Mouse (Mus musculus): ENCODE data around the gene Zfp36. TPM values are rescaled to one million over a fixed set of nuclear protein-coding genes. Genes with fewer than 3 reads are reported as not detected.

Gene Zfp36
- 10 to 100 TPM; 10.0 to 36.7 TPM for total RNA-seq (2021)
- long read RNA-seq, experiment 1, transcript Zfp36-202 (1 exons, 2,465 nt): major isoform, 5 of 9 reads
- long read RNA-seq, experiment 1, partial matches to known transcripts: 0 of 9 reads
- long read RNA-seq, experiment 1, other reads (novel, unspliced or antisense): 0 of 9 reads
- long read RNA-seq, experiment 2, partial matches to known transcripts: 0 of 7 reads
- long read RNA-seq, experiment 2, other reads (novel, unspliced or antisense): 0 of 7 reads

DNA sequence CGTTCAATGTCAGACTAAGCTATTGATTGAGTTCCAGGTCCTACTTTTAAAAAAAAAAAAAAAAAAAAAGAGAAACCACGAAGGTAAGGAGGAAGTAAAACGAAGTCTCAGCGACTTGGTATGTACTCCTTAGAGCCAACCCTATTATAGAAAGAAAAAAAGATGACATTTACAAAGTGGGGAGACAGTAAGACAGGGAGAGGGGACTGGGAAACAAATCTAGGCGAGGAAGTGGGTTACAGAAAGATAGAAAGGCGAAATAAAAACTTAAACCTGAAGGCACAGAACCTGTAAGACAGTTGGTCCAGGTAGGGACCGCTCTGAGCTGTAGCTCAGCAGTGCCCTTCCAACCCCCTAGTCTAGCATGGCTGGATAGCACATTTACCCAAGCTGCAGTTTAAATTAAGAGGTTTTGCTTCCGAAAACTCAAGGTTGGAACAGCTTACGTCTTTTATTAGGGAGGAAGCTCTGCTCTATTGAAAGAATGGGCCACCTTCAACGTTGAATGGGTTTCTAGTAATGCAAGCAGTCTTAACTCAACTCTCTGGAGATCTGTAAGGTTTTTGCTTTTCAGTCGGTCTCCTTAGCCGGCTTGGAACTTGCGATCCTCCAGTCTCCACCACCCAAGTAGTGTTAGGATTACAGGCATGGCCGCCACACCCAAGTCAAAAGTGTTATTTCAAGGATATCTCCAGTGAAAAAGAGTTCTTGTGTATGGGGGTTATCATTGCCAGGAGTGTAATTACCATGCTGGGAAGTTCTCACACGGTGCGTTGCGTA is at the start of gene Zfp36:
Zfp36 (minus strand) TSS at position 17 of the 780 bp plus-strand sequence.
- intact Hi-C loops (cut with DNase I): no loop called here
- no peak for TF ChIP-seq CTCF (IDR thresholded peaks at IDR 0.05)
- Histone ChIP-seq H3K27ac (peak within 1 kb of the TSS; percentile 94), H3K4me3 (peak within 1 kb of the TSS; percentile 91)
- no peak for DNase-seq

DNA sequence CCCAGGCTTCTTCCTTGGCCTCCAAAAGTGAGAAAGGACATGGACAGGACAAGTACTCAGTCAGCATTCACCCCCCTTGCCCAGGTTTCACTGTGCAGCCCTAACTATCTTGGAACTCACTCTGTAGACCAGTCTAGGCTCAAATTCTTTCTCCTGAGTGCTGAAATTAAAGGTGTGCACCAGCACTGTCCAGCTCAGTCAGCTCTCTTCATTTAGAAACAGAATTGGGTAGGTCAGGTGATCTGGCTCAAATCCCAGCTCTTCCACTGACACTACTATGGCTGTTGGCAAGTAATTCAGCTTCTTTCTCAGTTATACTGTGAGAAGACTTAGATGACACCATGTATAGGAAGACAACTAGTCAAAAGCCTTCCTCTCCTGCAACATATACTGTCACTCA is 47.7 kb upstream of the Zfp36 start:
- H3K27ac ChIP-seq: peak overlapping the region; percentile 43; the same call in 1 of the 2 replicates
- intact Hi-C loops (cut with DNase I): no loop called here

DNA sequence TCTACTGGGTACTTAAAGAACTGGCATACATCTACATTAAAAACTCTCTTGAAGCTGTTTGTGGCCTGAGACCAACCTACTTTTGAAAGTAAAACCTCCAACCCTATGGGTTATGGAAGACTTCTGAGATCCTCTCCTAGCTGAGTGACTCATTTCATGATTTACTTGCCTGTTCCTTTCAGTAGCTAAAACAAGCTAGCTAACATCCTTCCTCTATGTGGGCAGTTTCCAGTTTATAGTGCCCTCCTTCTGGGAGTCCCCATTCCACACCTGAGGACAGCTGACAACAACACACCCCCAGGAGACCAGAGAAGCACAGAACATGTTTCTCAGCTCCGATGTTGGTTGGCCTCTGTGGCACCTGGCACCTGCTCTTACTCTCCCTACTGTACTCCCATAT is 43.0 kb upstream of the Zfp36 start:
- intact Hi-C loops (cut with DNase I): no loop called here
- TF ChIP-seq CTCF (IDR thresholded peaks at IDR 0.05): no peak
- Histone ChIP-seq H3K27ac (no peak overlapping the region), H3K4me3 (no peak overlapping the region)
- no peak for DNase-seq

More for the DNA sequence above, 47.7 kb upstream of the Zfp36 start:
- H3K4me3 ChIP-seq: no peak overlapping the region
- DNase-seq: no peak
- TF ChIP-seq CTCF (IDR thresholded peaks at IDR 0.05): no peak

DNA sequence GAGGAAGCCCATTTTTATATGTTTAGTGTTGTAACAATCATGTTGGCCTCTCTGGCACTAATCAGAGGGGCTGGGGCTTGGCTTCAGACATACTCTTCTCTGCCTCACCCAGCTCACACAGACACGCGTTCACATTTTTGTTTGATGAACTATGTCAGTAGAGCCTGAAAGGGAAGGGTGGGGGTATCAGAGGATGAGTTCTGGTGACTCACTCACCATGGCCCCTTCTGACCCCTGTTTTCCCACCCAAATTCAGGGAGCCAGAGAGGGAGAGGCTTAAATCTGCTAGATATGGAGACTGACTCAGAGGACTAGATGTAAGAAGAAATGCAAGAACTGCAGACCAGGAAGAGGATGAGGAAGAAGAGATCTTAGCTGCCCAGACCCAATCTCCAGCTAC is 39.4 kb upstream of the Zfp36 start:
- no peak overlapping the region for H3K4me3 ChIP-seq
- H3K27ac ChIP-seq: peak overlapping the region; percentile 80
- no peak for TF ChIP-seq CTCF (IDR thresholded peaks at IDR 0.05)
- DNase-seq: no peak
- intact Hi-C loops (cut with DNase I): no loop called here

DNA sequence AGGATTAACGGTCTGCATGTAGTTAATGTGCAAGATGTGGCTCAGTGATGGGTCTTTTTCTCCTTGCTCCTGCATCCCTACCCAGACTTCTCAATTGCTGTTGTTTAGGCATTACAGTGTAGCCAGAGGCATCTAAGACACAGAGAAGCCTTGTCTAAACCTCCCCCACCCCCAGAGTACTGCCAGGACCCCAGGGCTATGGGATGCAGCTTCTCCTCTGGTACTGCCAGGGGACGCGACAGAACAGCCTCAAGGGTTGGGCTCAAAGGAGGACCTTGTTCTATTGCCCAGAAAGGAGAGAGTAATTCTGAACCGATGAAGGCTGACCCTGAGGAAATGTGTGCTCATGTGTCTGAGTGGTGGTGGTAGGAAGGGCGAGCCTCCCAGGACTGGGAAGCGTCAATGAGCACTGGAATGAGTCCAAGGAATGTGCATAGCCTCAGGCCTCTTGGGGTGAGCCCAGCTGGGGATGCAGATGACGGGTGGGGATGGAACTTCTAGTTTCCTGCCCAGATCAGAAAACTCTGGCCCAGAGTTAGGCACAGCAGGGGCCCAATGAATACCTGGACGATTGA is 38.1 kb upstream of the Zfp36 start:
- peak overlapping the region; percentile 80 for H3K27ac ChIP-seq
- no peak overlapping the region for H3K4me3 ChIP-seq
- intact Hi-C loops (cut with DNase I): no loop called here
- DNase-seq: peak; percentile 77
- no peak for TF ChIP-seq CTCF (IDR thresholded peaks at IDR 0.05)

DNA sequence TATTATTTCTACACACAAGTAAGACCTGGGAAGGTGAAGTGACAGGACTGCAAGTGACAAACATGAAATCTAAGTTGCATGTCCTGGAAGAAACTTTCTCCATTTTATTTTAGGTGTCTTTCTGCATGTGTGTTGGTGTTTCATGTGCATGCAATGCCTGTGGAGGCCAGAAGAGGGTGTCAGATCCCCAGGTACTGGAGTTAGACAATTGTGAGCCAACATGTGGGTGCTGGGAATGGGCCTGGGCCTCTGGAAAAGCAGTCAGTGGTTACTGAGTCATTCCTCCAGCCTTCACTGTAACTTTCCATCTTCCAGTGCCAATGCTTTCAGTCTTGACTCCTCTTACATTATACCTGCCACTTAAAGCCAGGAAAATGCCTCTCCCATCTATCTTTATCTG is 37.3 kb upstream of the Zfp36 start:
- no peak for DNase-seq
- H3K27ac ChIP-seq: peak overlapping the region; percentile 80
- no peak overlapping the region for H3K4me3 ChIP-seq
- intact Hi-C loops (cut with DNase I): no loop called here
- TF ChIP-seq CTCF (IDR thresholded peaks at IDR 0.05): peak; percentile 33

DNA sequence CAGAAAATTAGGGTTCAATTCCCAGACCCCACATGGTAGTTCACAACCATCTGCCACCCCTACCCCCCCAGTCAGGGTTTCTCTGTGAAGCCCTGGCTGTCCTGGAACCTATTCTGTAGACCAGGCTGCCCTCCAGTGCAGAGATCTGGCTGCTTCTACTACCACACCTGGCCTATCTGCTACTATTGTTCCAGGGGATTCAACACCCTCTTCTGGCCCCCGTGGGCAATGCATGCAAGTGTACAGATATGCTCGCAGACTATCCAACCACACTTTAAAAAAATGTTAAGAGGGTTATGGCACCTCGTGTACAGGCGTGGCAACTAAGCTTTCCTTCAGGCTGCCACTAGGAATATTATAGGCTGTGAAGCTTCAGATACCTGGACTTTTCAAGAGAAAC is 32.8 kb upstream of the Zfp36 start:
- no peak for DNase-seq
- H3K4me3 ChIP-seq: no peak overlapping the region
- no peak for TF ChIP-seq CTCF (IDR thresholded peaks at IDR 0.05)
- intact Hi-C loops (cut with DNase I): no loop called here
- peak overlapping the region; percentile 83 for H3K27ac ChIP-seq

DNA sequence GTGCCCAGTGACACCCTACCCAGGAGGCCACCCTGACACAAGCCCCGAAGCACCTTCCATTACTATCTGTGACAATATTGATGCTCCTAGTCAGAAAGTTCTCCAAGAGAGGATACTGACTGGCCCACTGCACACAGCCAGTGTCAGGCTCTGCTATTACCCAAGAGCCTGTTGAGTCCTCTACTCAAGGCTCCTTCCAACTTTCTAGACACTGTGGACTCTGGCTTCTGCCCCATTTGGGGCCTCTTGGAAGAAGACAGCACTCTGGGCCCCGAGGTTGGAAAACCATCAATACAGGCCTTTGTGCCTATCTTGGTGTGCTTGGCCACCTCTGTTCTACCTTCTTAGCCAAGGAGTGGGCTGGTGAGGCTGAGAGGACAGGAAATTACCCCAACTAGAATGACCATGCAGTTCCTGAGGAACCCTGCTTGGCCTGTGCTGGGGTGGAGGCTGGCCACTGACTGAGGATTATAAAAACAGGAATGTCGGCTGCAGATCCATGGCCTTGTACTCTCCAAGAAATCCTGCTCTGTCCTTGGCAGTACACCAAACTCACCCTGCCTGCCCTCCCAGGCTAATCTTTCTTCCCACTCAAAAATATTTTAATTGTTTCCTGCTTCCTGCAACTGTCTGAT is 30.9 kb upstream of the Zfp36 start:
- Histone ChIP-seq H3K4me3 (no peak overlapping the region), H3K27ac (peak overlapping the region; percentile 83)
- DNase-seq: peak; percentile 84
- TF ChIP-seq CTCF (IDR thresholded peaks at IDR 0.05): no peak
- intact Hi-C loops (cut with DNase I): no loop called here

DNA sequence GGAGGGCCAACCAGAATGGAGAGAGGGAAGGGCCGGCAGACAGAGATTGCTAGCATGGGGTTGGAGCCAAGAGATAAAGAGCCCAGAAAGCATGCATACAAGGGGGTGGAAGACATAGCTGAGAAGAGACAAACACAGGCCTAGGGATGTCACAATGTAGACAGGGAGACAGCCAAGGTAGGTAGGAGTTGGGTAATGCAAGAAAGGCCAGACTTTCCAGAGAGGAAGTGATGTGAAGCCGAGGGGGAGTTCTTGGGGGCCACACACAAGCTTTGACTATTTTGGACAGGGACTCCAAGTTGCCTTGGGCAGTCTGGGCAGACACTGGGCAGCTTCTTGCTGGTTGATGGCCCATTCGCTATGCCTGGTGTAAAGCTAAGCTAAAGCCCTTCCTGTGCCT is 21.9 kb upstream of the Zfp36 start:
- no peak for TF ChIP-seq CTCF (IDR thresholded peaks at IDR 0.05)
- no peak overlapping the region for H3K27ac ChIP-seq
- intact Hi-C loops (cut with DNase I): no loop called here
- H3K4me3 ChIP-seq: no peak overlapping the region
- DNase-seq: no peak

DNA sequence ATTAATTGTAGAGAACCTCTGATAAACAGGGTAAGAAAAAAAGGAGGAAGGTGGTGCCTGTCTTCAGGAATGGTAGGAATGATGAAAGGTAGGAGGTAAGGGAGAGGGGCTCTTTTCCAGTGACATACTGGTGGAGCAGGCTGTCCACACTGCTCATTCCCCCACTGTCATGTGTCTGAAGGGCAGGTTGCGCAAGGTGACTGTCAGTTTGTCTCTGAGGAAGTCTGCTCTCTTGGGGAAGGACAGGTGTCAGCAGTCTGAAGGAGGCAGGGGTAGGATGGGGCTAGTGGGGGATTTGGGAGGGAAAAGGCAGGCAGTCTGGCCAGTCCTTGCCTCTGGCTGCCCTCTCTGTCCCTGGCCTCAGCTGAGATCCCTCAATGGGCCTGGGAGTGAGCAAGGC is 21.0 kb upstream of the Zfp36 start:
- H3K4me3 ChIP-seq: no peak overlapping the region
- TF ChIP-seq CTCF (IDR thresholded peaks at IDR 0.05): no peak
- DNase-seq: no peak
- no peak overlapping the region for H3K27ac ChIP-seq
- intact Hi-C loops (cut with DNase I): no loop called here

DNA sequence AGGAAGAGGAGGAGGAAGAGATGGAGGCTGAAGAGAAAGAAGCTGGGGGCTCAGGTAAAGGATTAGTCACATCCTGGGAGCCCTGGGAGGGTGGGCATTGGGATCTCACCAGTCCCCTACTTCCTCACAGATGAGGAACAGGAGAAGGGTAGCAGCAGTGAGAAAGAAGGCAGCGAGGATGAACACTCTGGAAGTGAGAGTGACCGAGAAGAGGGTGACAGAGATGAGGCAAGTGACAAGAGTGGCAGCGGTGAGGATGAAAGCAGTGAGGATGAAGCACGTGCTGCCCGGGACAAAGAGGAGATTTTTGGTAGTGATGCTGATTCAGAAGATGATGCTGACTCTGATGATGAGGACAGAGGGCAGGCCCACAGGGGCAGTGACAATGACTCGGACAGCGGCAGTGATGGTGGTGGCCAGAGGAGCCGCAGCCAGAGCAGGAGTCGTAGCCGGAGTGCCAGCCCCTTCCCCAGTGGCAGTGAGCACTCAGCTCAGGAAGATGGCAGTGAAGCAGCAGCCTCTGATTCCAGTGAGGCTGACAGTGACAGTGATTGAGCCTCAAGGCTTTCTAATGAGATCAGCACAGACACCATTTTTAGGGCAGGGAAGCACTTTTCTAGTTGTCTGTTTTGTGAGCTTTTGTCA is 18.8 kb upstream of the Zfp36 start:
- intact Hi-C loops (cut with DNase I): no loop called here
- H3K27ac ChIP-seq: no peak overlapping the region
- DNase-seq: no peak
- H3K4me3 ChIP-seq: no peak overlapping the region
- TF ChIP-seq CTCF (IDR thresholded peaks at IDR 0.05): no peak

DNA sequence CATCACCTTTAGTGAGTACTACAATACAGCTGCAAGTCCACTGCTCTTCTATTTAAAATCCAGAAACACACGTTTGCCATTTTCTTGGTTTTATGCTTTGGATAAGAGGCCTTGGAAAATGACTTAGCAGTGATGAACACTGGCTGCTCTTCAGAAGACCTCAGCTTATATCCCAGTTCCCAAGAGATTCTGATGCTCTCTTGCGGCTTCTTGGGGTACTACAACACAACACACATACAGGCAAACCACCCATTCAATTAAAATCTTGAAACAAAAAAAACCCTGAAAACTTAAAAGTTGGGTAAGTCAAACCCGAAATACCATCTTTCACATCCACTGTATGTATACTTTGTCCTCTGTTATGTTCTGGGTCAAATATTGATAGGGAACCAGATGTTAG is 17.9 kb upstream of the Zfp36 start:
- no peak for DNase-seq
- intact Hi-C loops (cut with DNase I): no loop called here
- H3K27ac ChIP-seq: no peak overlapping the region
- no peak overlapping the region for H3K4me3 ChIP-seq
- TF ChIP-seq CTCF (IDR thresholded peaks at IDR 0.05): peak; percentile 58
